Mouse (Mus musculus) thymus, adult 2 months (tissue): ENCODE data around the gene Nup43.

Experiments used
- CTCF ChIP-seq: fragments of 200-500 bp; IDR thresholded peaks from 2 replicates; pipeline ENCODE4 v1.5.1; 2012; ENCODE audit warnings: mild to moderate bottlenecking, control low read depth, low read length, moderate library complexity, borderline replicate concordance; ENCODE audit not compliant: control insufficient read depth, poor library complexity, insufficient read depth; ENCODE audit errors: extremely low read depth
- POLR2A ChIP-seq: fragments of 200-500 bp; IDR thresholded peaks from 2 replicates; pipeline ENCODE4 v1.6.1; 2012; ENCODE audit warnings: mild to moderate bottlenecking, low read length, control low read depth, moderate library complexity; ENCODE audit not compliant: control insufficient read depth, poor library complexity, insufficient read depth; ENCODE audit errors: extremely low read depth

- TF ChIP-seq CTCF, result no peak
- TF ChIP-seq POLR2A, result no peak
These were observed 3.2 kb upstream of the Nup43 start for GRCm38 (mm10) chr10:7664027-7664526.
